Mouse (Mus musculus) neural tube, embryonic 11.5 days (tissue): ENCODE measurements around the gene Kctd11. TPM values are rescaled to one million over a fixed set of nuclear protein-coding genes. Genes with fewer than 3 reads are reported as not detected.
"Not testable (repeated sequence)": the region's sequence is repeated elsewhere in the genome, so short reads cannot be mapped to it uniquely, and the experiment has no call there.

Source experiments
- ATAC-seq: fragments of 200-750 bp; cut with Nextera tagmentation; 2 replicates; pipeline ENCODE4 v1.8.0; 2017; ENCODE audit warnings: moderate number of reproducible peaks, mild to moderate bottlenecking, moderate TSS enrichment, moderate library complexity; ENCODE audit not compliant: insufficient read depth, low FRiP score, low TSS enrichment
- DNase-seq: peaks from one replicate; pipeline ENCODE4 v3.0.0-alpha.2; 2015; ENCODE audit warnings: low spot score
- H3K27ac ChIP-seq: fragments of 300-500 bp; sonication (generic); 2 replicates; pipeline ENCODE4 v1.5.1; 2014; ENCODE audit warnings: low read depth, mild to moderate bottlenecking, low read length
- H3K27me3 ChIP-seq: fragments of 300-500 bp; sonication (generic); 2 replicates; pipeline ENCODE4 v1.6.1; 2014; ENCODE audit warnings: mild to moderate bottlenecking, low read length, mixed read lengths; ENCODE audit not compliant: control insufficient read depth, insufficient read depth
- H3K36me3 ChIP-seq: fragments of 300-500 bp; sonication (generic); 2 replicates; pipeline ENCODE4 v1.6.1; 2014; ENCODE audit warnings: mild to moderate bottlenecking, low read length, moderate library complexity, mixed read lengths; ENCODE audit not compliant: control insufficient read depth, insufficient read depth
- H3K4me1 ChIP-seq: fragments of 300-500 bp; sonication (generic); 2 replicates; pipeline ENCODE4 v1.6.1; 2014; ENCODE audit warnings: low read length, mixed read lengths; ENCODE audit not compliant: control insufficient read depth, insufficient read depth
- H3K4me2 ChIP-seq: fragments of 300-500 bp; sonication (generic); 2 replicates; pipeline ENCODE4 v1.6.1; 2014; ENCODE audit warnings: low read depth, mild to moderate bottlenecking, moderate library complexity
- H3K4me3 ChIP-seq: fragments of 300-500 bp; sonication (generic); 2 replicates; pipeline ENCODE4 v1.5.1; 2014; ENCODE audit warnings: low read depth, low read length
- H3K9ac ChIP-seq: fragments of 300-500 bp; sonication (generic); 2 replicates; pipeline ENCODE4 v1.6.1; 2014; ENCODE audit warnings: mild to moderate bottlenecking, low read length
- H3K9me3 ChIP-seq: fragments of 300-500 bp; sonication (generic); 2 replicates; pipeline ENCODE4 v1.6.1; 2016; ENCODE audit warnings: low read length; ENCODE audit not compliant: control insufficient read depth
- WGBS: fragments of 180-500 bp; shearing (Covaris S2); extraction: QIAGEN DNeasy Blood & Tissue Kit; methylation state at CpG from one replicate; pipeline ENCODE4 v1.1.7; 2014; 5-methylcytosine and 5-hydroxymethylcytosine counted together
- polyA plus RNA-seq: library from polyadenylated mRNA; unstranded; fragments of >200 nt; fragmentation: Nextera tagmentation; extraction: Ambion mirVana; gene quantifications from 2 replicates; pipeline ENCODE4 v1.2.1, GENCODE M21; 2014

The Kctd11 gene
- polyA plus RNA-seq, 1 experiment from 2014 or later, result 3.1 TPM

DNA sequence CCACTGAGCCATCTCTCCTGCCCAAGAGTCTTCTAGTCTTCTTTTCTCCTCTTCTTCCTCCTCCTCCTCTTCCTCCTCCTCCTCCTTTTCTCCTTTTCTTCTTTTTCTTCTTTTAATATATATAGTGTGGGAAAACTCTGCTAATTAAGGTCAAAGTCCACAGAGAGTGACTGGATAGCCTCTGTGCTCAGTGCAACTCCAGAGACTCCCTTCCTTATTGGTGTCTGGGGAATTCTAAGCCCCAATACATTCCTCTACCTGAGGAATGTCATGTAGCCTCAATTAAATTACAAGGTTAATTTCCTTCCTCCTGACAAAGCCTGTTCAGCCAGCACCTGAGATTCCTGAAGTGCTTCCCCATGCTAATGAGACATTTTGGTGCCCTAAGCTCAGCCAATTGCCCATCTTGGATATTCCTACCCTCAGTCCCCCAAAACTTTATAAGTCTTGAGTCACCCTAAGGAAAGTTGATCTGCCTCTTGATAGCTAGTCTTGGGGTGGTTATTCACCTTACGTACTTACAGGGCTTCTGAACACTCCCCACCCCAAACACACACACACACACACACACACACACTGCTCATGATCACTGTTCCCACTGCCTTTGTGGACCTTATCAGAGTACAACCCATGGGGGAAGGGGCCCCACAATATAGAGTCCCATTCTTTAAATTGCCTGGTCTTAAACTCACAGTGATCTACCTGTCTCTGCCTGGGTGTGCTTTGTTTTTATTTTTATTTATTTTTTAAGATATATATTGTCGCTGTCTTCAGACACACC lies 10.7 kb downstream of the Kctd11 start:
- ATAC-seq (no peak), DNase-seq (no peak)
- WGBS, result 94% methylated on average over 2 of the region's 2 CpGs
- Histone ChIP-seq H3K9ac (no peak overlapping the region), H3K27ac (no peak overlapping the region), H3K36me3 (no peaks in the 10 kb centered on the region), H3K27me3 (no peaks in the 10 kb centered on the region), H3K4me2 (no peak overlapping the region), H3K9me3 (no peaks in the 10 kb centered on the region), H3K4me1 (no peaks in the 10 kb centered on the region), H3K4me3 (no peak overlapping the region)

- no peak for DNase-seq
- H3K4me1 ChIP-seq, result no peaks in the 10 kb centered on the region
- no peak overlapping the region for H3K4me3 ChIP-seq
- ATAC-seq, result no peak
- WGBS, result 73% methylated on average over 9 of the region's 9 CpGs
- H3K36me3 ChIP-seq, result no peaks in the 10 kb centered on the region
- H3K9ac ChIP-seq, result no peak overlapping the region
- no peak overlapping the region for H3K27ac ChIP-seq
- no peaks in the 10 kb centered on the region for H3K9me3 ChIP-seq
- H3K4me2 ChIP-seq, result no peak overlapping the region
- H3K27me3 ChIP-seq, result no peaks in the 10 kb centered on the region
Measured at GRCm38 (mm10) chr11:69867335-69867734, 13.9 kb downstream of the Kctd11 start.

DNA sequence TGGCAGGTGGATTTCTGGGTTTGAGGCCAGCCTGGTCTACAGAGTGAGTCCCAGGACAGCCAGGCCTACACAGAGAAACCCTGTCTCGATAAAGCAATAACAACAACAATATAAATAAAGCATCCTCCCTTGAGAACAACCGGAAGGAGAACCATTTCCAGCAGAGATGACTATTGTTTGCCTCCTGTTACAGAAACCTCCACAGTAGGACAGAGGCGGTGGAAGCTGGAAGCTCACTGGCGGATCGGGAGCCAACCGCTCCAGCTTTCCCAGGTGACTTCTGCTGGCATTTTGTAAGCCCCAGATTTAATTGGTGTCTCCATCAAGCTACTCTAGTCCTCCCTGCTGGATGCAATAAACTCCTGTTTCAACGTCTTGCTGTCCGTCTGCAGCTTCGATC lies 15.6 kb downstream of the Kctd11 start:
- H3K9ac ChIP-seq, result no peak overlapping the region
- no peak for ATAC-seq
- 87% methylated on average over 9 of the region's 9 CpGs for WGBS

GRCm38 (mm10) chr11:69864138-69864860 lies 16.9 kb downstream of the Kctd11 start:
- no peak overlapping the region for H3K4me2 ChIP-seq
- H3K27ac ChIP-seq, result no peak overlapping the region
- H3K36me3 ChIP-seq, result no peaks in the 10 kb centered on the region
- 61% methylated on average over 8 of the region's 8 CpGs for WGBS
- peaks cover under 1% of the 10 kb centered on the region for H3K27me3 ChIP-seq
- H3K9me3 ChIP-seq, result no peaks in the 10 kb centered on the region
- H3K4me1 ChIP-seq, result no peaks in the 10 kb centered on the region
- no peak overlapping the region for H3K9ac ChIP-seq
- H3K4me3 ChIP-seq, result no peak overlapping the region
- ATAC-seq (no peak), DNase-seq (no peak)

More for the DNA sequence above, 15.6 kb downstream of the Kctd11 start:
- Histone ChIP-seq H3K4me2 (no peak overlapping the region), H3K36me3 (no peaks in the 10 kb centered on the region), H3K27ac (no peak overlapping the region), H3K4me3 (no peak overlapping the region), H3K4me1 (no peaks in the 10 kb centered on the region), H3K9me3 (no peaks in the 10 kb centered on the region), H3K27me3 (no peaks in the 10 kb centered on the region)
- no peak for DNase-seq

DNA sequence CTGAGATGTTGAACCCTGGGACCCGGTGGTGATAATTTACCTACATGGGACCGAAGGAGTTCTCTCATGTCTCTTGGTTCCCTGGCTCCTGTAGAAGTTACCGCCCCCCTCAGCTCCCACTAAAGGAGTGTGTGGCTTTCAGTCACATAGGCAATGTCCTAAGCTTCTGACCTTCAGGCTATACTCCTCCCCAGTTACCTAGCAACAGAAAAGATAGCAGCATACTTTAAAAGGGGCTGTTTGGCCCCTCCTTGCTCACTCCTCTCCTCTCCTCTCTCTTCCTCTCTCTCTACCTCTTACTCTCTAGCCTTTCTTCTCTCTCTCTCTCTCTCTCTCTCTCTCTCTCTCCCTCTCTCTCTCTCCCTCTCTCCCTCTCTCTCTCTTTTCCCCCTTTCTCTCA lies 17.5 kb downstream of the Kctd11 start:
- H3K9ac ChIP-seq, H3K4me2 ChIP-seq, H3K36me3 ChIP-seq, H3K4me3 ChIP-seq, H3K27me3 ChIP-seq, H3K9me3 ChIP-seq, H3K4me1 ChIP-seq, H3K27ac ChIP-seq, DNase-seq, ATAC-seq: not testable (repeated sequence)
- WGBS, result 78% methylated on average over 3 of the region's 3 CpGs

- Histone ChIP-seq H3K4me3 (no peak within 1 kb of the TSS), H3K4me1 (no peaks in the 10 kb centered on the region), H3K9me3 (no peaks in the 10 kb centered on the region), H3K27me3 (peaks cover 13% of the 10 kb centered on the region), H3K36me3 (no peaks in the 10 kb centered on the region), H3K27ac (no peak within 1 kb of the TSS), H3K9ac (no peak within 1 kb of the TSS), H3K4me2 (no peak within 1 kb of the TSS)
- ATAC-seq (no peak), DNase-seq (no peak)
- 20% methylated on average over 30 of the region's 30 CpGs for WGBS
Measured at GRCm38 (mm10) chr11:69858113-69858998, 22.9 kb downstream of the Kctd11 start, which contains the start of gene Tnk1. Gene Tnk1, minus strand, starts transcription at chr11:69858730.

DNA sequence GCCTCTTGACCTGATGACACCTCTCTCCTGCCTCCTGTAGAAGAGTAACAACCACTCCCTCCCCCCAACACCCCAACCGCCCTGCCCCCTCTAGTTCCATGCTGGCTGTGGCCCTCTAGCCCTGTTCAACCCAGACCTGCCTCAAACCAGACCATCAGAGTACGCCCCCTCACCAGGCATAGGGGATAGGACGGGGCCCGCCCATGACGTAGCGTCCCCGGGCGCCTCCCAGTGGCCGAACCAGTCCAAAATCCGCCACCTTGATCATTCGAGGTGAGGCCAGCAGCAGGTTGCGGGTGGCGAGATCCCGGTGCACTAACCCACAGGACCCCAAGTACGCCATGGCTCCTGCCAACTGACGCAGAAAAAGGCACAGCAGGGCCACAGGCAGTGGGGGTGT lies 25.9 kb downstream of the Kctd11 start:
- H3K4me3 ChIP-seq, result no peak overlapping the region

GRCm38 (mm10) chr11:69854680-69855079 lies 26.5 kb downstream of the Kctd11 start:
- H3K27me3 ChIP-seq, result peaks cover 13% of the 10 kb centered on the region
- H3K27ac ChIP-seq, result no peak overlapping the region
- DNase-seq (no peak), ATAC-seq (no peak)
- H3K4me3 ChIP-seq, result no peak overlapping the region
- H3K4me2 ChIP-seq, result no peak overlapping the region
- no peak overlapping the region for H3K9ac ChIP-seq
- no peaks in the 10 kb centered on the region for H3K9me3 ChIP-seq
- 89% methylated on average over 10 of the region's 10 CpGs for WGBS
- peaks cover 6% of the 10 kb centered on the region for H3K36me3 ChIP-seq
- H3K4me1 ChIP-seq, result no peaks in the 10 kb centered on the region

More for the DNA sequence above, 25.9 kb downstream of the Kctd11 start:
- H3K27me3 ChIP-seq, result peaks cover 13% of the 10 kb centered on the region
- no peak overlapping the region for H3K4me2 ChIP-seq
- 30% methylated on average over 16 of the region's 16 CpGs for WGBS
- ATAC-seq (0 out of 2 replicates have a peak, but pooled peaks have one; percentile 63), DNase-seq (peak; percentile 69)
- no peak overlapping the region for H3K27ac ChIP-seq
- no peaks in the 10 kb centered on the region for H3K9me3 ChIP-seq
- H3K4me1 ChIP-seq, result no peaks in the 10 kb centered on the region
- peaks cover 3% of the 10 kb centered on the region for H3K36me3 ChIP-seq
- H3K9ac ChIP-seq, result no peak overlapping the region
